10 mouse cellular contexts compared by ENCODE assay signal in genomic region chr13:63548571-63548970, GRCm38 (mm10). TPM values are rescaled to one million over a fixed set of nuclear protein-coding genes. Genes with fewer than 3 reads are reported as not detected.
A peak's percentile ranks its signal among the peaks of the same experiment; 100 is the strongest.
DNase-seq lines count a peak whose midpoint lies in the region; ATAC-seq and TF ChIP-seq lines count a peak whose summit lies in the region.
"Had no signal": no experiment of that assay in that cellular context is flagged by ENCODE, and none has a peak within 500 bp of the region (broad histone marks: within the 10 kb centered on the region; RNA-seq: fewer than 3 reads in every experiment).

No protein-coding gene starts in this region.

- intact Hi-C loops in gastrocnemius, postnatal 36 days (cut with DNase I) = no loop called here

- no peaks in the 10 kb centered on the region for H3K27me3 ChIP-seq in kidney, postnatal 0 days (ENCODE audit: insufficient read depth, low read length)
- no peaks in the 10 kb centered on the region for H3K27me3 ChIP-seq in midbrain, embryonic 16.5 days (ENCODE audit: control insufficient read depth, insufficient read depth, low read depth, low read length)
- H3K27me3 ChIP-seq: embryonic facial prominence, embryonic 15.5 days had no signal

- no peaks in the 10 kb centered on the region for H3K9me3 ChIP-seq in kidney, postnatal 0 days (replicated peaks; ENCODE audit: low read length)
- H3K9me3 ChIP-seq in midbrain, embryonic 16.5 days (replicated peaks; ENCODE audit: control insufficient read depth, low read length, poor library complexity, severe bottlenecking) = no peaks in the 10 kb centered on the region
- H3K9me3 ChIP-seq: embryonic facial prominence, embryonic 15.5 days had no signal

- peaks cover 18% of the 10 kb centered on the region for H3K4me1 ChIP-seq in kidney, postnatal 0 days (replicated peaks; ENCODE audit: insufficient read depth, low read length)
- H3K4me1 ChIP-seq in midbrain, embryonic 16.5 days (ENCODE audit: control insufficient read depth, insufficient read depth, low read length) = peaks cover 20% of the 10 kb centered on the region; the same call in 1 of the 2 replicates

- TF ChIP-seq CTCF in kidney, postnatal 0 days (IDR thresholded peaks at IDR 0.05; ENCODE audit: low read depth) = no peak

- H3K36me3 ChIP-seq in kidney, postnatal 0 days (ENCODE audit: insufficient read depth, low read length) = 0 out of 2 replicates have a peak, but pooled peaks cover 2% of the 10 kb centered on the region
- no peaks in the 10 kb centered on the region for H3K36me3 ChIP-seq in midbrain, embryonic 16.5 days (ENCODE audit: control insufficient read depth, insufficient read depth, low read length)

- 75% methylated on average over 4 of the region's 4 CpGs for WGBS in kidney, postnatal 0 days
- 80% methylated on average over 4 of the region's 4 CpGs for WGBS in midbrain, embryonic 16.5 days

- DNase-seq in gastrocnemius, adult 18-20 months (ENCODE audit: low spot score) = peak; percentile 7
- no peak for DNase-seq in gastrocnemius, postnatal 36 days
- DNase-seq in kidney, postnatal 0 days (ENCODE audit: low spot score) = no peak
- no peak for DNase-seq in kidney, adult 11 months
- peak; percentile 99 for DNase-seq in cerebellum, adult 9-10 months
- DNase-seq in thymus, postnatal 36 days = no peak
- DNase-seq in thymus, postnatal 0 days (ENCODE audit: low spot score) = no peak

- H3K9ac ChIP-seq in kidney, postnatal 0 days (ENCODE audit: low read depth, low read length) = no peak overlapping the region
- no peak overlapping the region for H3K9ac ChIP-seq in midbrain, embryonic 16.5 days (ENCODE audit: low read depth, low read length)
- H3K9ac ChIP-seq: embryonic facial prominence, embryonic 15.5 days; liver, embryonic 14.5 days had no signal

- H3K4me2 ChIP-seq in kidney, postnatal 0 days (ENCODE audit: low read length) = no peak overlapping the region
- no peak overlapping the region for H3K4me2 ChIP-seq in midbrain, embryonic 16.5 days (ENCODE audit: low read length)
- H3K4me2 ChIP-seq: embryonic facial prominence, embryonic 15.5 days had no signal

- H3K4me3 ChIP-seq in kidney, postnatal 0 days (replicated peaks; ENCODE audit: low read depth, low read length) = no peak overlapping the region
- no peak overlapping the region for H3K4me3 ChIP-seq in midbrain, embryonic 16.5 days (ENCODE audit: low read depth, low read length)
- H3K4me3 ChIP-seq: embryonic facial prominence, embryonic 15.5 days had no signal

- H3K27ac ChIP-seq in kidney, postnatal 0 days = peak overlapping the region; percentile 25; the same call in 1 of the 2 replicates
- peak overlapping the region; percentile 10; the same call in 1 of the 2 replicates for H3K27ac ChIP-seq in midbrain, embryonic 16.5 days (ENCODE audit: low read length)
- H3K27ac ChIP-seq: embryonic facial prominence, embryonic 15.5 days; liver, embryonic 14.5 days had no signal

- ATAC-seq in kidney, postnatal 0 days (replicated peaks; ENCODE audit: low FRiP score, low read depth) = no peak
- no peak for ATAC-seq in midbrain, embryonic 16.5 days

RNA-seq across cellular contexts. Expression of gene Ptch1, which starts 24.8 kb away (rescaled TPM):
- 1 to 10 TPM; 5.7 to 8.5 TPM for total RNA-seq in gastrocnemius, adult 18-20 months (2021)
- total RNA-seq in gastrocnemius, postnatal 36 days (2021) = 10 to 100 TPM in 1 of 2 experiments, 1 to 10 TPM in 1; 8.6 to 10.4 TPM
- 10.7 and 12.2 TPM in 2 replicates for polyA plus RNA-seq in kidney, postnatal 0 days (2015; fragmentation: Nextera tagmentation; extraction: Ambion mirVana)
- 14.3 and 15.0 TPM in 2 replicates for polyA plus RNA-seq in midbrain, embryonic 16.5 days (2015; fragmentation: Nextera tagmentation; extraction: Ambion mirVana)
- polyA plus RNA-seq in thymus, postnatal 0 days (2015; fragmentation: Nextera tagmentation; extraction: Ambion mirVana) = 6.4 and 6.7 TPM in 2 replicates

RNA-seq across cellular contexts. Expression of gene Fancc, which starts 51.5 kb away (rescaled TPM):
- 1 to 10 TPM; 1.2 to 1.8 TPM for total RNA-seq in gastrocnemius, adult 18-20 months (2021)
- total RNA-seq in gastrocnemius, postnatal 36 days (2021) = 1 to 10 TPM; 1.5 to 2.9 TPM
- 16.2 and 16.7 TPM in 2 replicates for polyA plus RNA-seq in kidney, postnatal 0 days (2015; fragmentation: Nextera tagmentation; extraction: Ambion mirVana)
- polyA plus RNA-seq in midbrain, embryonic 16.5 days (2015; fragmentation: Nextera tagmentation; extraction: Ambion mirVana) = 14.2 and 15.2 TPM in 2 replicates
- 15.9 and 16.8 TPM in 2 replicates for polyA plus RNA-seq in thymus, postnatal 0 days (2015; fragmentation: Nextera tagmentation; extraction: Ambion mirVana)

Comparison
In these comparisons a context has a peak if more than half of its experiments do, and no peak if none do; other contexts are left out.
1. DNase-seq: peak in gastrocnemius, adult 18-20 months (single experiment) and cerebellum, adult 9-10 months (single experiment); none in gastrocnemius, postnatal 36 days (0 of 2), kidney, postnatal 0 days (single experiment), kidney, adult 11 months (single experiment), thymus, postnatal 36 days (0 of 2) and thymus, postnatal 0 days (single experiment).